Mouse (Mus musculus): ENCODE measurements at regions not wholly inside any gene's neighbourhood (a gene's known extent, or its start where the extent isn't known, plus 50 kb on each side); places are given as distances from the start of the nearest gene placed in this dataset.

GRCm38 (mm10) chr13:28654883-28655282 is 298.6 kb downstream of the Sox4 start:
- intact Hi-C loops (cut with DNase I): no loop called here

DNA sequence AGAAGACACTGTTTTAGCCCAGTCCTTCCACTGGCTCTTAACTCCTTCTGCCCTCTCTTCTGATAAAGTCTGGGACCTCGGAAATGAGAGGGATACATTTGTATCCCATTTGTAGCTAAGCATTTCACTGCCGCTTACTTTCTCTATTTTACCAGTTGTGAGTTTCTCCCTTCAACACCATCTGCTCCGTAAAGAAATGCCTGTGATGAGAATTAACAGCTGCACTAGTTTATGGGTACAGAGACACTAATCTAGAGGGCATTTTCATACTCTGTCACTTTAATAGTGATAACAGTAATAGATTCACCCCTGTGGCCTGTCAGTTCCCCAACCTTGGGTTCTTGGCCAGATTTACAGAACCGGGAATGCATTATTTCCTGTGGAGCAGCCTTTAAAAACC is 300.2 kb downstream of the Sox4 start:
- intact Hi-C loops (cut with DNase I): no loop called here

- intact Hi-C loops (cut with DNase I): no loop called here
These were observed 301.7 kb downstream of the Sox4 start for GRCm38 (mm10) chr13:28651810-28652209.

DNA sequence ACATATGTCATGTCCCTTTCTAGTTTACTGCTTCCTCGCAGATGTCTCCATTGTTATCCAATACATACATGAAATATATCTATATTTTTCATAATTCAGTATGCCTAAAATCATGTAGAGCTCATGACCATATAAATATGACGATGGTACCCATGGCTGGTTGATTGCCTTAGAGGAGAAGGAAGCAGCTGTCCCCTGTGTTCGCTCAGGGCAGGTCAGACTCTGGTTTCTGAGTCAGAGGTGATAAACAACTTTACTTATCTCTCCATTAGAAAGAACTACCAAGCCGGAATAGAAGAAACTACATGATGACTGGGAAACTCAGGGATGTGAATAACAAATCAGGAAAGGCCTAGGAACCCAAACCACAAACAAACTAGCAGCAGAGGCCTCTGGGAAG is 307.6 kb downstream of the Sox4 start:
- intact Hi-C loops (cut with DNase I): no loop called here

DNA sequence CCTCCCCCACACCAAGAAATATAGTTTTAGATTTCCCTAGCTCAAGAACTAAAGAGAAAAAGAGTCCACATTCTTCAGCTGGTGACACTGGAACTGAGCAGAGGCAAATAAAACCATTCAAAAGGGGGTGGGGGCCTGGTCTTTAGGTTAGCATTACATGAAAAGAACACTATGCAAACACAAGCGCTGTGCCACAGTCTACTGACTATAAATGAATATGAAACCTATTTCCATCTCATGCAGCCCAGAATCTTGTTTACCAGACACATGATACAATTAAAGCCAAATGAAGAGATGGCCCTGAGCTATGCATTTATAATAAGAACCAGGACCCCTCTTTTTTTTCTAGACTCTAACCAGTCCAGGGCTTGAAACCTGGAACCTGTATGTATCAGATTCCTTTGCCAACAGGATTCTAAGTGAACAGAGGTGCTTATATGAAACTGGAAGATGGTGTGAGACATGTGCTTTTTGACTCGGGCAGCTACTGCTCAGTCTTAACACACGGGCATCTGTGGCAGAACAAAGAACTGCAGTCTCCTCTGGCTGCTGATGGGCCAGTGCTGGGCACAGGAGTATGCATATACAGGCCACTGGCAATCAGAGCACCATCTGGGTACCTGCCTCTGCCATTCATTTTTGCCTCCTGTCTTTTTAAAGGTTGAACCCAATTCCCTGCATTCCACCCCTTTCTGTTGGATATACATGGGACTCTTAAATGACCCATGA is 308.5 kb downstream of the Sox4 start:
- intact Hi-C loops (cut with DNase I): no loop called here

DNA sequence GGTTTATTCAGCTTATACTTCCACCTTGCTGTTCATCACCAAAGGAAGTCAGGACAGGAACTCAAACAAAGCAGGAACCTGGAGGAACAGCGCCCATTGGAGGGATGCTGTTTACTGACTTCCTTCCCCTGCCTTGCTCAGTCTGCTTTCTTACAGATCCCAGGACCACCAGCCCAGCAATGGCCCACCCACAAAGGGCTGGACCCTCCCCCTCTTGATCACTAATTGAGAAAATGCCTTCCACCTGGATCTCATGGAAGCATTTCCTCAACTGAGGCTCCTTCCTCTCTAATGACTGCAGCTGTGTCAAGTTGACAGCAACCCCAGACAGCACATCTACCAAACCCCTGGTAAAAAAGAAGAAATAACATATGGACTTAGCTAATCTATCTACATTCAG is 312.7 kb downstream of the Sox4 start:
- intact Hi-C loops (cut with DNase I): no loop called here

- intact Hi-C loops (cut with DNase I): no loop called here
These were observed 318.1 kb downstream of the Sox4 start for GRCm38 (mm10) chr13:28635230-28635950.

DNA sequence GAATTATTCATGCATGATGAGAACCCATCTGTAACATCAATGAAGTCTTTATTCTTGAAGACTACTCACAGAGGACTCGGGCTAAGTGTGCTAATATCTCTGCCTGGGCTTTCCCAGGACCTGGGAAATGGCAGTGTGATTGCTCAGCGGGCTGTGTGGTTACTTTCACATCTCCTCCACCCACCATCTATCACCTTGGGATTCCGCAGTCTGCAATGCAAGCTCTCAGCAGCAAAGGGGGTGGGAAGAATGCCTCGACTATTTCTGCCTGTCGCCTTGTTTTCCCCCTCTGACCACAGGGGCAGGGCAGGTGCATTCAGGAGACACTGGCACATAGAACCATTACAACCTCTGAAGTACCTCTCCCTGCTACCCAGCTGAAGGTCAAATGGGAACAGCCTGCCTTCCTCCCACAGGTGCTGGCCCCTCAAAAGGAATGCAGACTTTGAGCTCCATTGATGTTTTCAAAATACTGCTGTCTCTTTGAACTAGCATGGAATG is 319.9 kb downstream of the Sox4 start:
- intact Hi-C loops (cut with DNase I): no loop called here

DNA sequence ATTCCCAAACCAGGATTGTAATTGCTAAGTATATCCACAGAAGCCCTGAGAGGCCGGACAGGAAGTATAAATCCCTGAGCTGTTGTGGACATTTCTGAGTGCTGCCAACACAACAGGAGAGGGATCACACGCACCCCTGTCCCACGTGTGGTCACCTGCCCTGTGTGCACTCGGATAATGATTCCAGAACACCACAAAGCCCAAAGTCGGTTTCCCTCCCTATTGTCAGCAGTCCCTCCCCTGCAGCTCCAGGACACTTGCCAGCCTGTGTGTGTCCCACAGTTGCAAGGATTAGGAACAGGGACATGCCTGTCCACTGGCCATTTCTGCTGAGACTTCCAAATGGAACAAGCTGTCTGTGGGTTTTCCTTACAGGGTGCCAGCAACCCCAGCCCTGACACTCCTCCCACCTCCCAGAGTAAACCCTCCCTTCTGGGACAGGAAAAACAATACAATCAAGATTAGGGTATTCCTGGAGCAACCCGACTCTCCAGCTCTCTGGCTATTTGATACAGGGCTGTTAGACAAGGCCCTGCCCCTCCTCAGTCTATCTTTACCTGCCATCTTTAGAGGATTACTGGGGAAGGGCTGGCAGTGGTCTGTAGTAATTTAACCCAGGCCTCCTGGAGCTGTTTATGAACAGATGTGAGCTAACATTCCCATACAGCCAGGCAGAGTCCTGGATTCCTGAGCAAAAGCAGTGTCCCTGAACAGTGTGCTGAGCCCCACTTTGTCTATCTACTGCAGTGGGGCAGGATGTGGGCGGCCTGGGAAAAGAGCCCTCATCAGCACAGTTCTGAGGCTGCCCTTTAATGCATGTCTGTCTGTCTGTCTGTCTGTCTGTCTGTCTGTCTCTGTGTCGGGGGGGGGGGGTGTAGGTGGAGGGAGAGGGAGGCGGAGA is 323.8 kb downstream of the Sox4 start:
- intact Hi-C loops (cut with DNase I): no loop called here

GRCm38 (mm10) chr13:28628751-28629150 is 324.8 kb downstream of the Sox4 start:
- intact Hi-C loops (cut with DNase I): no loop called here

DNA sequence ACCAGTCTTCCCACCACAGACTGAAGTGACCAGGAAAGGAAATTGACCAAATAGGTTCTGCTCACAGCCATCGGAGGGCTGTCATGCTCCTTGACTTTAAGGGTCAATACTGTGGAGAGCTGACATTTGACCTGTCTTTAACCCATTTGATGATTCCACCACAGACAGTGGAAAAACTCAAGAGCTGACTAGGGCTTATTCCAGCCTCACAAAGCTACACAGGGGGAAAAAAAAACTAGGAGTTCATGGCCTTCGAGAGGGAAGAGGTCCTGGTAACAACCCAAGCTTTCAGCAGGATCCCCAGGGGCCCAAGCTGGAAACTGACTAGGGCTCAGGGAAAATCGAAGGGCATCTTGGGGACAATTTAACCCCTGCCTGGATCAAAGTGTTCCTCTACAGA is 334.6 kb downstream of the Sox4 start:
- intact Hi-C loops (cut with DNase I): no loop called here

DNA sequence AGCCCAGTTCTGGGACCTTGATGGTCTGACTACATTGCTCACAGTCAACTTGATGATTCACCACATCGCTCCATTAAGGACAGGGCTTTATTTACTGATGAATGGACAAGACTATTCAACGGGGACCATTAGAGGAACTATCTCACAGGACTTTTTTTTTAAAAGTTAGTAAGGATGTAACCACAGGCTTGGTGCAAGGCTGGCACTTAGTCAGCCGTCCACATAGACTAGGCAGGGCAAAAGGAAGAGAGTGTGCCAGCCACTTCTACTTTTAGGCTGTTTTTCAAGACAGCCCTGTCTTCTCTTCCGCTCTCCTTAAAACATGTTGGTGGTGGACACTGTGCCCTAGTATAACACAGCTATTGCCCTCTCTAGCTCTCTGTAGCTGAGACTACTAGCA is 336.0 kb downstream of the Sox4 start:
- intact Hi-C loops (cut with DNase I): no loop called here

GRCm38 (mm10) chr13:28616645-28617381 is 336.7 kb downstream of the Sox4 start:
- intact Hi-C loops (cut with DNase I): no loop called here

- intact Hi-C loops (cut with DNase I): no loop called here
These were observed 345.9 kb downstream of the Sox4 start for GRCm38 (mm10) chr13:28607551-28608114.

- intact Hi-C loops (cut with DNase I): no loop called here
These were observed 346.9 kb downstream of the Sox4 start for GRCm38 (mm10) chr13:28606651-28607050.

DNA sequence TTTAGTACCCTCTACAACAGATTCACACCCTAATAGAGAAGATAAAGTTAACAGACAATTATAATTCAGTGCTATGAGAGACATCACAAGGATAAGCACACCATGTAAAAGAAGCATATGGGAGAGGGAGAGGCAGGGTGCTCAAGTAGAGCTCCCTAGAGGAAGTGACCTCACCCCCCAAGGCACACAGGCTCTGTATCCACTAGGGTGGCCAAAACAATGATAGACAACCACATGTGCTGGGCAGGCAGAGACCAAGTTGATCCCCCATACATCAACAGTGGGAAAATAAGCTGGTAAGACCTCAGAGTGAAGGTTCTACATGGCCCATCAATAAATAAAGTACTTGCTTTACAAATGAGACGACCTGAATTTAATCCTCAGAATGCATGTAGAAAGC is 347.7 kb downstream of the Sox4 start:
- intact Hi-C loops (cut with DNase I): no loop called here

- intact Hi-C loops (cut with DNase I): no loop called here
These were observed 346.7 kb downstream of the Gm11361 start for GRCm38 (mm10) chr13:28604016-28604415.

GRCm38 (mm10) chr13:28600792-28601191 is 343.5 kb downstream of the Gm11361 start:
- intact Hi-C loops (cut with DNase I): no loop called here

GRCm38 (mm10) chr13:28596367-28596766 is 339.0 kb downstream of the Gm11361 start:
- intact Hi-C loops (cut with DNase I): no loop called here

GRCm38 (mm10) chr13:28592176-28592575 is 334.8 kb downstream of the Gm11361 start:
- intact Hi-C loops (cut with DNase I): no loop called here

DNA sequence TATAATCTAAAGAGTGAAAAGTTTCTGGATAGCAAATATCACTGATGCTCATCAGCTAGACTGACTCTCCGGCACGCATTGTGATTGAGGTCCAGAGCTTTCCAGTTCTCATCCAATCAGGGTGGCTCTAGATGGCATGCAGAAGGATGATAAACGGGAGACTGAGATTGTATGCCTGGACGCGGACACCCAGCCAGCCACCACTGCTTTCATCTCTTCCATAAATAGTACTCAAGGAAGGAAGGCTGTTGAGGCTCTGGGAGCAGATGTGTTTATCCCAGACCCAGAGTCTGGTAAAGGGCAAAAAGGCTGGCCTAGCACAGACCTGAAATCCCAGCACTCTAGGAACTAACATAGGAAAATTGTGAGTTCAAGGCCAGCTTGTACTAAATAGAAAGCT is 330.6 kb downstream of the Gm11361 start:
- intact Hi-C loops (cut with DNase I): no loop called here
